Mouse (Mus musculus): ENCODE data around the gene Rbm14. TPM values are rescaled to one million over a fixed set of nuclear protein-coding genes. Genes with fewer than 3 reads are reported as not detected.
A peak's percentile ranks its signal among the peaks of the same experiment; 100 is the strongest.
"Not testable (repeated sequence)": the region's sequence is repeated elsewhere in the genome, so short reads cannot be mapped to it uniquely, and the experiment has no call there.

Rbm14 gene
- polyA plus RNA-seq, 1 experiment from 2014 or later: 43.8 TPM

GRCm38 (mm10) chr19:4820678-4821303 is 9.4 kb upstream of the Rbm14 start:
- peak overlapping the region; percentile 66 for H3K27ac ChIP-seq
- peak; percentile 62 for DNase-seq (ENCODE audit: low spot score)
- ATAC-seq (replicated peaks; ENCODE audit: low FRiP score, low read depth): peak; percentile 95

GRCm38 (mm10) chr19:4817182-4817835 is 5.9 kb upstream of the Rbm14 start:
- no peaks in the 10 kb centered on the region for H3K27me3 ChIP-seq (ENCODE audit: insufficient read depth, low read length)
- TF ChIP-seq CTCF (IDR thresholded peaks at IDR 0.05; ENCODE audit: low read depth): no peak
- H3K9ac ChIP-seq (ENCODE audit: low read depth, low read length): no peak overlapping the region
- no peaks in the 10 kb centered on the region for H3K36me3 ChIP-seq (ENCODE audit: insufficient read depth, low read length)
- no peak overlapping the region for H3K4me3 ChIP-seq (replicated peaks; ENCODE audit: low read depth, low read length)
- no peak overlapping the region for H3K4me2 ChIP-seq (ENCODE audit: low read length)
- ATAC-seq (replicated peaks; ENCODE audit: low FRiP score, low read depth) (0 out of 2 replicates have a peak, but pooled peaks have one; percentile 34), DNase-seq (ENCODE audit: low spot score) (no peak)
- no peak overlapping the region for H3K27ac ChIP-seq
- H3K4me1 ChIP-seq (replicated peaks; ENCODE audit: insufficient read depth, low read length): no peaks in the 10 kb centered on the region
- WGBS: 40% methylated on average over 1 of the region's 1 CpGs
- H3K9me3 ChIP-seq (replicated peaks; ENCODE audit: low read length): no peaks in the 10 kb centered on the region

More at GRCm38 (mm10) chr19:4820678-4821303, 9.4 kb upstream of the Rbm14 start:
- no peak overlapping the region for H3K4me2 ChIP-seq (ENCODE audit: low read length)
- TF ChIP-seq CTCF (IDR thresholded peaks at IDR 0.05; ENCODE audit: low read depth): peak; percentile 54
- H3K4me1 ChIP-seq (replicated peaks; ENCODE audit: insufficient read depth, low read length): no peaks in the 10 kb centered on the region
- WGBS: 52% methylated on average over 5 of the region's 5 CpGs
- H3K9me3 ChIP-seq (replicated peaks; ENCODE audit: low read length): no peaks in the 10 kb centered on the region
- H3K4me3 ChIP-seq (replicated peaks; ENCODE audit: low read depth, low read length): no peak overlapping the region
- H3K36me3 ChIP-seq (ENCODE audit: insufficient read depth, low read length): peaks cover 9% of the 10 kb centered on the region; the same call in 1 of the 2 replicates
- no peaks in the 10 kb centered on the region for H3K27me3 ChIP-seq (ENCODE audit: insufficient read depth, low read length)
- no peak overlapping the region for H3K9ac ChIP-seq (ENCODE audit: low read depth, low read length)

- no peak overlapping the region for H3K27ac ChIP-seq
- no peak for DNase-seq (ENCODE audit: low spot score)
- H3K4me2 ChIP-seq (ENCODE audit: low read length): no peak overlapping the region
- no peak for ATAC-seq (replicated peaks; ENCODE audit: low FRiP score, low read depth)
- TF ChIP-seq CTCF (IDR thresholded peaks at IDR 0.05; ENCODE audit: low read depth): peak; percentile 52
- no peak overlapping the region for H3K4me3 ChIP-seq (replicated peaks; ENCODE audit: low read depth, low read length)
- peaks cover 10% of the 10 kb centered on the region; the same call in 1 of the 2 replicates for H3K4me1 ChIP-seq (replicated peaks; ENCODE audit: insufficient read depth, low read length)
- no peaks in the 10 kb centered on the region for H3K27me3 ChIP-seq (ENCODE audit: insufficient read depth, low read length)
- H3K36me3 ChIP-seq (ENCODE audit: insufficient read depth, low read length): no peaks in the 10 kb centered on the region
- 87% methylated on average over 6 of the region's 6 CpGs for WGBS
- no peaks in the 10 kb centered on the region for H3K9me3 ChIP-seq (replicated peaks; ENCODE audit: low read length)
- no peak overlapping the region for H3K9ac ChIP-seq (ENCODE audit: low read depth, low read length)
Observed at GRCm38 (mm10) chr19:4813015-4813414, 1.6 kb upstream of the Rbm14 start.

- not testable (repeated sequence) for DNase-seq (ENCODE audit: low spot score); H3K27me3 ChIP-seq (ENCODE audit: insufficient read depth, low read length)
- 76% methylated on average over 8 of the region's 8 CpGs for WGBS
Observed at GRCm38 (mm10) chr19:4812334-4812949, 1.0 kb upstream of the Rbm14 start.

GRCm38 (mm10) chr19:4811909-4812242 is 442 bp upstream of the Rbm14 start:
- peak; percentile 33 for ATAC-seq (replicated peaks; ENCODE audit: low FRiP score, low read depth)
- 2% methylated on average over 12 of the region's 12 CpGs for WGBS
- no peak for TF ChIP-seq CTCF (IDR thresholded peaks at IDR 0.05; ENCODE audit: low read depth)

More at GRCm38 (mm10) chr19:4812334-4812949, 1.0 kb upstream of the Rbm14 start:
- peak overlapping the region; percentile 83 for H3K9ac ChIP-seq (ENCODE audit: low read depth, low read length)
- H3K4me1 ChIP-seq (replicated peaks; ENCODE audit: insufficient read depth, low read length): peaks cover 10% of the 10 kb centered on the region; the same call in 1 of the 2 replicates
- not testable (repeated sequence) for ATAC-seq (replicated peaks; ENCODE audit: low FRiP score, low read depth); H3K9me3 ChIP-seq (replicated peaks; ENCODE audit: low read length); H3K36me3 ChIP-seq (ENCODE audit: insufficient read depth, low read length)
- peak overlapping the region; percentile 96 for H3K27ac ChIP-seq
- peak; percentile 36; the same call in 1 of the 2 replicates for TF ChIP-seq CTCF (IDR thresholded peaks at IDR 0.05; ENCODE audit: low read depth)
- peak overlapping the region; percentile 60 for H3K4me3 ChIP-seq (replicated peaks; ENCODE audit: low read depth, low read length)
- H3K4me2 ChIP-seq (ENCODE audit: low read length): peak overlapping the region; percentile 91

GRCm38 (mm10) chr19:4810746-4811062 is 730 bp downstream of the Rbm14 start:
- Histone ChIP-seq H3K9me3 (replicated peaks; ENCODE audit: low read length) (no peaks in the 10 kb centered on the region), H3K4me3 (replicated peaks; ENCODE audit: low read depth, low read length) (peak overlapping the region; percentile 60), H3K27ac (peak overlapping the region; percentile 96), H3K36me3 (ENCODE audit: insufficient read depth, low read length) (no peaks in the 10 kb centered on the region), H3K4me2 (ENCODE audit: low read length) (peak overlapping the region; percentile 91), H3K27me3 (ENCODE audit: insufficient read depth, low read length) (no peaks in the 10 kb centered on the region), H3K4me1 (replicated peaks; ENCODE audit: insufficient read depth, low read length) (peaks cover 10% of the 10 kb centered on the region; the same call in 1 of the 2 replicates), H3K9ac (ENCODE audit: low read depth, low read length) (peak overlapping the region; percentile 78)
- ATAC-seq (replicated peaks; ENCODE audit: low FRiP score, low read depth) (no peak), DNase-seq (ENCODE audit: low spot score) (no peak)
- WGBS: under 1% methylated on average over 17 of the region's 17 CpGs
- no peak for TF ChIP-seq CTCF (IDR thresholded peaks at IDR 0.05; ENCODE audit: low read depth)

More at GRCm38 (mm10) chr19:4811909-4812242, 442 bp upstream of the Rbm14 start:
- Histone ChIP-seq H3K4me2 (ENCODE audit: low read length) (peak overlapping the region; percentile 91), H3K4me1 (replicated peaks; ENCODE audit: insufficient read depth, low read length) (peaks cover 10% of the 10 kb centered on the region; the same call in 1 of the 2 replicates), H3K4me3 (replicated peaks; ENCODE audit: low read depth, low read length) (peak overlapping the region; percentile 60), H3K9ac (ENCODE audit: low read depth, low read length) (peak overlapping the region; percentile 83), H3K9me3 (replicated peaks; ENCODE audit: low read length) (no peaks in the 10 kb centered on the region), H3K27ac (peak overlapping the region; percentile 96), H3K36me3 (ENCODE audit: insufficient read depth, low read length) (no peaks in the 10 kb centered on the region), H3K27me3 (ENCODE audit: insufficient read depth, low read length) (no peaks in the 10 kb centered on the region)
- DNase-seq (ENCODE audit: low spot score): no peak
